Mouse (Mus musculus) kidney, adult 2 months (tissue): ENCODE data around the gene Pcbd1. TPM values are rescaled to one million over a fixed set of nuclear protein-coding genes. Genes with fewer than 3 reads are reported as not detected.

Source experiments
- DNase-seq: peaks from one replicate; pipeline ENCODE4 v3.0.0; 2021
- H3K27ac ChIP-seq: fragments of 200-500 bp; 2 replicates; pipeline ENCODE4 v1.5.1; 2012; ENCODE audit warnings: low read depth, low read length, control low read depth, inconsistent platforms; ENCODE audit not compliant: insufficient read depth
- H3K27me3 ChIP-seq: fragments of 200-500 bp; replicated peaks from 2 replicates; pipeline ENCODE4 v1.6.1; 2012; ENCODE audit warnings: mild to moderate bottlenecking, moderate library complexity, low read length, inconsistent platforms; ENCODE audit not compliant: control insufficient read depth, insufficient read depth
- H3K36me3 ChIP-seq: fragments of 200-500 bp; 2 replicates; pipeline ENCODE4 v1.6.1; 2012; ENCODE audit warnings: mild to moderate bottlenecking, moderate library complexity, low read length, inconsistent platforms; ENCODE audit not compliant: control insufficient read depth, insufficient read depth
- H3K4me1 ChIP-seq: fragments of 200-500 bp; 2 replicates; pipeline ENCODE4 v1.6.1; 2011; ENCODE audit warnings: low read length; ENCODE audit not compliant: control insufficient read depth, insufficient read depth
- H3K4me3 ChIP-seq: fragments of 200-500 bp; 2 replicates; pipeline ENCODE4 v1.5.1; 2011; ENCODE audit warnings: mild to moderate bottlenecking, low read depth, low read length, control low read depth; ENCODE audit not compliant: insufficient read depth
- CTCF ChIP-seq: fragments of 200-500 bp; conservative IDR thresholded peaks from 2 replicates; pipeline ENCODE4 v1.5.1; 2011; ENCODE audit warnings: low read depth, mild to moderate bottlenecking, control low read depth, low read length, moderate library complexity, mixed read lengths; ENCODE audit not compliant: insufficient read depth, insufficient read length
- POLR2A ChIP-seq: fragments of 200-500 bp; IDR thresholded peaks from one replicate; pipeline ENCODE4 v1.6.1; 2011; ENCODE audit warnings: low read depth, low read length, control low read depth
- WGBS: fragments of 180-500 bp; shearing (Covaris S2); methylation state at CpG from one replicate; pipeline ENCODE4 v1.1.7; 2018; 5-methylcytosine and 5-hydroxymethylcytosine counted together
- polyA plus RNA-seq: library from polyadenylated mRNA; depleted of rRNA; stranded (reverse); fragments of >200 nt; gene quantifications from 2 replicates; pipeline ENCODE4 v1.2.3, GENCODE M21; 2012; rRNA removed

Pcbd1 gene
- polyA plus RNA-seq, result 392 and 452 TPM in 2 replicates

GRCm38 (mm10) chr10:61089170-61090142, at the start of gene Pcbd1:
Gene Pcbd1 (plus strand): TSS chr10:61089331.
- WGBS, result 9% methylated on average over 33 of the region's 33 CpGs
- Histone ChIP-seq H3K27me3 (no peaks in the 10 kb centered on the region), H3K36me3 (no peaks in the 10 kb centered on the region; the same call in 1 of the 2 replicates), H3K4me1 (peaks cover 12% of the 10 kb centered on the region), H3K27ac (peak within 1 kb of the TSS; percentile 83), H3K4me3 (peak within 1 kb of the TSS; percentile 59)
- TF ChIP-seq CTCF, result 0 out of 2 replicates have a peak, but pooled peaks have one; percentile 11
- TF ChIP-seq POLR2A, result no peak
- DNase-seq, result peak; percentile 96

GRCm38 (mm10) chr10:61039657-61040056, 49.5 kb upstream of the Pcbd1 start:
- H3K36me3 ChIP-seq, result no peaks in the 10 kb centered on the region
- no peaks in the 10 kb centered on the region for H3K27me3 ChIP-seq
- 69% methylated on average over 12 of the region's 12 CpGs for WGBS
- DNase-seq, result no peak
- no peak overlapping the region for H3K27ac ChIP-seq
- TF ChIP-seq CTCF (no peak), POLR2A (no peak)
- no peaks in the 10 kb centered on the region for H3K4me1 ChIP-seq
- H3K4me3 ChIP-seq, result no peak overlapping the region

- TF ChIP-seq POLR2A, result no peak
- no peak for TF ChIP-seq CTCF
- no peaks in the 10 kb centered on the region for H3K4me1 ChIP-seq
- no peak overlapping the region for H3K4me3 ChIP-seq
- WGBS, result 15% methylated on average over 8 of the region's 8 CpGs
- H3K36me3 ChIP-seq, result no peaks in the 10 kb centered on the region
- H3K27ac ChIP-seq, result no peak overlapping the region
- no peaks in the 10 kb centered on the region; the same call in 1 of the 2 replicates for H3K27me3 ChIP-seq
- DNase-seq, result no peak
These were observed 44.0 kb upstream of the Pcbd1 start for GRCm38 (mm10) chr10:61045081-61045480.

- peak; percentile 93 for TF ChIP-seq CTCF
- no peak for TF ChIP-seq POLR2A
- peak; percentile 69 for DNase-seq
These were observed 37.0 kb upstream of the Pcbd1 start for GRCm38 (mm10) chr10:61051993-61052613.

GRCm38 (mm10) chr10:61056661-61057060, 32.5 kb upstream of the Pcbd1 start:
- Histone ChIP-seq H3K4me3 (no peak overlapping the region), H3K27me3 (no peaks in the 10 kb centered on the region), H3K27ac (no peak overlapping the region), H3K36me3 (no peaks in the 10 kb centered on the region), H3K4me1 (no peaks in the 10 kb centered on the region)
- 96% methylated on average over 7 of the region's 7 CpGs for WGBS
- no peak for DNase-seq
- TF ChIP-seq POLR2A (no peak), CTCF (no peak)

More at GRCm38 (mm10) chr10:61051993-61052613, 37.0 kb upstream of the Pcbd1 start:
- WGBS, result 58% methylated on average over 14 of the region's 14 CpGs
- no peaks in the 10 kb centered on the region for H3K4me1 ChIP-seq
- H3K36me3 ChIP-seq, result no peaks in the 10 kb centered on the region
- H3K27me3 ChIP-seq, result no peaks in the 10 kb centered on the region
- H3K4me3 ChIP-seq, result no peak overlapping the region
- H3K27ac ChIP-seq, result no peak overlapping the region

GRCm38 (mm10) chr10:61059101-61059500, 30.0 kb upstream of the Pcbd1 start:
- Histone ChIP-seq H3K27ac (no peak overlapping the region), H3K4me1 (no peaks in the 10 kb centered on the region), H3K36me3 (no peaks in the 10 kb centered on the region), H3K4me3 (no peak overlapping the region), H3K27me3 (no peaks in the 10 kb centered on the region)
- no peak for TF ChIP-seq POLR2A
- TF ChIP-seq CTCF, result no peak
- no CpG with 5 or more reads among the region's 1 CpGs for whole genome bisulfite sequencing
- DNase-seq, result no peak

GRCm38 (mm10) chr10:61059543-61060110, 29.5 kb upstream of the Pcbd1 start:
- TF ChIP-seq CTCF (no peak), POLR2A (no peak)
- H3K4me3 ChIP-seq, result no peak overlapping the region
- 15% methylated on average over 6 of the region's 6 CpGs for WGBS
- no peaks in the 10 kb centered on the region for H3K36me3 ChIP-seq
- H3K27me3 ChIP-seq, result no peaks in the 10 kb centered on the region
- peak; percentile 49 for DNase-seq
- H3K27ac ChIP-seq, result no peak overlapping the region
- H3K4me1 ChIP-seq, result no peaks in the 10 kb centered on the region
